Mouse (Mus musculus) B cell, adult (primary cell): ENCODE data around the gene 1700092M07Rik. TPM values are rescaled to one million over a fixed set of nuclear protein-coding genes. Genes with fewer than 3 reads are reported as not detected.

ENCODE experiments used
- total RNA-seq: library from RNA; stranded (reverse); gene quantifications from 4 replicates; pipeline ENCODE4 v1.2.4, GENCODE M21; 2023; ENCODE audit not compliant: inconsistent age

1700092M07Rik gene
- 4.2 to 4.8 TPM (median 4.5 TPM) in 4 replicates for total RNA-seq

GRCm38 (mm10) chr19:8740603-8741002 lies at the start of gene 1700092M07Rik:
1700092M07Rik (plus strand) TSS chr19:8740718.

GRCm38 (mm10) chr19:8722907-8723573 lies 17.5 kb upstream of the 1700092M07Rik start, which contains the start of gene Slc3a2:
Slc3a2 (minus strand) TSS chr19:8723369.

GRCm38 (mm10) chr19:8735389-8736159 lies 4.9 kb upstream of the 1700092M07Rik start, which contains the start of gene Wdr74:
Wdr74 (plus strand) TSS chr19:8735827.

GRCm38 (mm10) chr19:8741243-8741869 lies 838 bp downstream of the 1700092M07Rik start, which contains the start of gene Stx5a:
Stx5a (plus strand) TSS chr19:8741413.

GRCm38 (mm10) chr19:8756635-8757387 lies 16.3 kb downstream of the 1700092M07Rik start, which contains the start of gene Nxf1:
Nxf1 (plus strand) TSS chr19:8757073.

GRCm38 (mm10) chr19:8770567-8771270 lies 30.2 kb downstream of the 1700092M07Rik start, which contains the start of gene Tmem223:
Tmem223 (plus strand) TSS chr19:8770996.

GRCm38 (mm10) chr19:8774086-8774835 lies 33.7 kb downstream of the 1700092M07Rik start, which contains the start of gene Tmem179b:
Tmem179b (minus strand) TSS chr19:8774467.

GRCm38 (mm10) chr19:8786008-8786781 lies 45.7 kb downstream of the 1700092M07Rik start, which contains the start of gene Taf6l:
Taf6l (minus strand) TSS chr19:8786417.

Other genes starting within 250 kb of the 1700092M07Rik start
- gene Slc22a8, start 149.5 kb upstream of the 1700092M07Rik start, total RNA-seq = not detected in 4 replicates
- not detected in 4 replicates for gene Slc22a6, start 122.7 kb upstream of the 1700092M07Rik start, total RNA-seq
- not detected in 4 replicates for gene Chrm1, start 76.9 kb upstream of the 1700092M07Rik start, total RNA-seq
- gene Slc3a2, start 17.3 kb upstream of the 1700092M07Rik start, total RNA-seq = 215 to 230 TPM (median 221 TPM) in 4 replicates
- gene Wdr74, start 4.9 kb upstream of the 1700092M07Rik start, total RNA-seq = 66.4 to 86.6 TPM (median 70.6 TPM) in 4 replicates
- gene Stx5a, start 695 bp downstream of the 1700092M07Rik start, total RNA-seq = 209 to 258 TPM (median 241 TPM) in 4 replicates
- gene Nxf1, start 16.4 kb downstream of the 1700092M07Rik start, total RNA-seq = 374 to 413 TPM (median 398 TPM) in 4 replicates
- gene Tmem223, start 30.3 kb downstream of the 1700092M07Rik start, total RNA-seq = 28.8 to 38.3 TPM (median 33.5 TPM) in 4 replicates
- 70.3 to 85.2 TPM (median 76.3 TPM) in 4 replicates for gene Tmem179b, start 33.7 kb downstream of the 1700092M07Rik start, total RNA-seq
- gene Taf6l, start 45.7 kb downstream of the 1700092M07Rik start, total RNA-seq = 18.7 to 25.0 TPM (median 24.5 TPM) in 4 replicates
- 59.9 to 73.9 TPM (median 64.1 TPM) in 4 replicates for gene Polr2g, start 57.9 kb downstream of the 1700092M07Rik start, total RNA-seq
- 1.1 to 2.0 TPM (median 1.6 TPM) in 4 replicates for gene Zbtb3, start 61.8 kb downstream of the 1700092M07Rik start, total RNA-seq
- gene Ttc9c, start 78.6 kb downstream of the 1700092M07Rik start, total RNA-seq = 29.7 to 34.2 TPM (median 31.8 TPM) in 4 replicates
- gene Hnrnpul2, start 79.3 kb downstream of the 1700092M07Rik start, total RNA-seq = 114 to 120 TPM (median 118 TPM) in 4 replicates
- 9.1 to 16.6 TPM (median 9.7 TPM) in 4 replicates for gene AC129217.1, start 89.1 kb downstream of the 1700092M07Rik start, total RNA-seq
- 46.7 to 50.3 TPM (median 48.0 TPM) in 4 replicates for gene Bscl2, start 96.7 kb downstream of the 1700092M07Rik start, total RNA-seq
- gene Gng3, start 98.5 kb downstream of the 1700092M07Rik start, total RNA-seq = not detected in 4 replicates
- 0.54 to 0.93 TPM (median 0.74 TPM) in 4 replicates for gene Lrrn4cl, start 110.0 kb downstream of the 1700092M07Rik start, total RNA-seq
- 131 to 153 TPM (median 146 TPM) in 4 replicates for gene Ubxn1, start 130.8 kb downstream of the 1700092M07Rik start, total RNA-seq
- 20.4 to 22.0 TPM (median 20.8 TPM) in 4 replicates for gene Uqcc3, start 140.2 kb downstream of the 1700092M07Rik start, total RNA-seq
- 5.8 to 25.1 TPM (median 14.5 TPM) in 4 replicates for gene Lbhd1, start 143.0 kb downstream of the 1700092M07Rik start, total RNA-seq
- gene Gm49403, start 143.2 kb downstream of the 1700092M07Rik start, total RNA-seq = not detected in 4 replicates
- gene 1810009A15Rik, start 148.1 kb downstream of the 1700092M07Rik start, total RNA-seq = 37.3 to 46.2 TPM (median 41.3 TPM) in 4 replicates
- gene Gm49416, start 148.2 kb downstream of the 1700092M07Rik start, total RNA-seq = 3.4 to 6.4 TPM in 2 of 4 replicates, not detected in the others
- 17.3 to 21.1 TPM (median 20.2 TPM) in 4 replicates for gene Ints5, start 152.3 kb downstream of the 1700092M07Rik start, total RNA-seq
- 154 to 162 TPM (median 156 TPM) in 4 replicates for gene Ganab, start 157.4 kb downstream of the 1700092M07Rik start, total RNA-seq
- gene B3gat3, start 179.7 kb downstream of the 1700092M07Rik start, total RNA-seq = 64.7 to 70.7 TPM (median 65.6 TPM) in 4 replicates
- gene Rom1, start 188.6 kb downstream of the 1700092M07Rik start, total RNA-seq = 3.7 to 4.9 TPM (median 4.3 TPM) in 4 replicates
- 81.6 to 99.9 TPM (median 83.4 TPM) in 4 replicates for gene Eml3, start 188.8 kb downstream of the 1700092M07Rik start, total RNA-seq
- 194 to 213 TPM (median 202 TPM) in 4 replicates for gene Mta2, start 201.2 kb downstream of the 1700092M07Rik start, total RNA-seq
- 41.4 to 46.3 TPM (median 43.1 TPM) in 4 replicates for gene Tut1, start 213.1 kb downstream of the 1700092M07Rik start, total RNA-seq
- gene Eef1g, start 226.3 kb downstream of the 1700092M07Rik start, total RNA-seq = 498 to 534 TPM (median 511 TPM) in 4 replicates
- gene Ahnak, start 248.6 kb downstream of the 1700092M07Rik start, total RNA-seq = 110 to 155 TPM (median 141 TPM) in 4 replicates